Mouse (Mus musculus): ENCODE data around the gene Zfyve21. TPM values are rescaled to one million over a fixed set of nuclear protein-coding genes. Genes with fewer than 3 reads are reported as not detected.

Gene Zfyve21
- 104 and 107 TPM in 2 replicates for polyA plus RNA-seq (2015; fragmentation: Nextera tagmentation; extraction: Ambion mirVana)

DNA sequence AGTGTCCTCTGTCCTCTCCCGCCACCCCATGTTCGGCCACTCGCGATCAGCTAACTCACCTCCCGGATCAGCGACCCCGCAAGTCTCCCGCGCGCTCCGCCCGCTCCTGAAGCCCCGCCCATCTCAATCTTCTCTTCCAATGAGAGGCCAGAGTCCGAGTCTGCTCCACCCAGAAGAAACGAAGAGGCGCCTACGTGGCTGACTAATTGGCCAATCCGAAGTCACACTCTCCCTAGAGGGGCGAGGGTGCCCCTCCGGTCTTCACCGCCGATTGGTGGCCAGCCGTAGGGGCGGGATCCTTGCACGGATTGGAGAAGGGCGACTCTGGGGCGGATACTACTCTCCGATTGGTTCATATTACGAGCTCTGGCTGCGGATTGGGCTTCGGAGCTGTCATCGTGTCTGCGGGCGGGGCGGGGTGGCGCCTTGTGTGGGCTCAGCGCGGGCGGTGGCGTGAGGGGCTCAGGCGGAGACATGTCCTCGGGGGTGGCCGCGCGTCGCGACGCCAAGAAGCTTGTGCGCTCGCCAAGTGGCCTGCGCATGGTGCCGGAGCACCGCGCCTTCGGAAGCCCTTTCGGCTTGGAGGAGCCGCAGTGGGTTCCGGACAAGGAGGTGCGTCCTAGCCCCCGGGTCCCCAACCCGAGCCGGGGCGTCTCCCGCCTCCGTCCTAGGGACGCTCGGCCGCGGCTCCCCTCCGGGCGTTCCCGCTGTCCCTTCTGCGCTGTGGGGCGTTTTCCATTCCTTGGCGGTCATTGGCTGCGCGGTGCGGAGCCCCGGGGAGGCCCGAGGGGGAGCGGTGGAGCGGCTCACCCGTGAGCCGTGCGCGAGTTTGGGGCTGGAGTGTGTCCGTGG is at the start of gene Zfyve21, which contains the start of gene Xrcc3:
Gene Zfyve21, plus strand, starts transcription at position 405 of the 852 bp plus-strand sequence.
Gene Xrcc3, minus strand, starts transcription at position 108 of the 852 bp plus-strand sequence.
- peak within 1 kb of the TSS; percentile 67 for H3K9ac ChIP-seq (ENCODE audit: low read depth, low read length)
- ATAC-seq, result peak; percentile 91
- peaks cover 10% of the 10 kb centered on the region; the same call in 1 of the 2 replicates for H3K4me1 ChIP-seq (replicated peaks; ENCODE audit: control insufficient read depth, insufficient read depth, low read length)
- WGBS, result under 1% methylated on average over 87 of the region's 87 CpGs
- H3K9me3 ChIP-seq (ENCODE audit: control insufficient read depth), result no peaks in the 10 kb centered on the region
- TF ChIP-seq CTCF (IDR thresholded peaks at IDR 0.05; ENCODE audit: low read depth), result no peak
- peak within 1 kb of the TSS; percentile 61 for H3K4me3 ChIP-seq (ENCODE audit: low read depth, low read length)
- 0 out of 2 replicates have a peak, but pooled peaks cover 4% of the 10 kb centered on the region for H3K36me3 ChIP-seq (ENCODE audit: control insufficient read depth, insufficient read depth)
- peak within 1 kb of the TSS; percentile 94 for H3K27ac ChIP-seq (ENCODE audit: low read depth, low read length)
- H3K4me2 ChIP-seq (replicated peaks; ENCODE audit: low read depth), result peak within 1 kb of the TSS; percentile 85
- no peaks in the 10 kb centered on the region for H3K27me3 ChIP-seq (replicated peaks; ENCODE audit: control insufficient read depth, insufficient read depth, low read length)

- 63% methylated on average over 16 of the region's 16 CpGs for WGBS
- no peak overlapping the region for H3K9ac ChIP-seq (ENCODE audit: low read depth, low read length)
- no peak for ATAC-seq
Measured at GRCm38 (mm10) chr12:111766313-111767236, 47.4 kb upstream of the Zfyve21 start.

GRCm38 (mm10) chr12:111768322-111768928 is 45.5 kb upstream of the Zfyve21 start:
- H3K9ac ChIP-seq (ENCODE audit: low read depth, low read length), result no peak overlapping the region
- H3K27me3 ChIP-seq (replicated peaks; ENCODE audit: control insufficient read depth, insufficient read depth, low read length), result no peaks in the 10 kb centered on the region
- no peak for ATAC-seq
- peaks cover 20% of the 10 kb centered on the region for H3K36me3 ChIP-seq (ENCODE audit: control insufficient read depth, insufficient read depth)
- no peaks in the 10 kb centered on the region; the same call in 1 of the 2 replicates for H3K4me1 ChIP-seq (replicated peaks; ENCODE audit: control insufficient read depth, insufficient read depth, low read length)
- 82% methylated on average over 10 of the region's 10 CpGs for WGBS
- H3K4me3 ChIP-seq (ENCODE audit: low read depth, low read length), result no peak overlapping the region
- no peak overlapping the region for H3K4me2 ChIP-seq (replicated peaks; ENCODE audit: low read depth)
- no peak overlapping the region for H3K27ac ChIP-seq (ENCODE audit: low read depth, low read length)
- H3K9me3 ChIP-seq (ENCODE audit: control insufficient read depth), result no peaks in the 10 kb centered on the region
- no peak for TF ChIP-seq CTCF (IDR thresholded peaks at IDR 0.05; ENCODE audit: low read depth)

More at GRCm38 (mm10) chr12:111766313-111767236, 47.4 kb upstream of the Zfyve21 start:
- no peaks in the 10 kb centered on the region for H3K27me3 ChIP-seq (replicated peaks; ENCODE audit: control insufficient read depth, insufficient read depth, low read length)
- 0 out of 2 replicates have a peak overlapping the region, but pooled peaks have one; percentile 0 for H3K4me2 ChIP-seq (replicated peaks; ENCODE audit: low read depth)
- H3K36me3 ChIP-seq (ENCODE audit: control insufficient read depth, insufficient read depth), result peaks cover 17% of the 10 kb centered on the region; the same call in 1 of the 2 replicates
- H3K27ac ChIP-seq (ENCODE audit: low read depth, low read length), result no peak overlapping the region
- no peak overlapping the region for H3K4me3 ChIP-seq (ENCODE audit: low read depth, low read length)
- no peaks in the 10 kb centered on the region; the same call in 1 of the 2 replicates for H3K4me1 ChIP-seq (replicated peaks; ENCODE audit: control insufficient read depth, insufficient read depth, low read length)
- H3K9me3 ChIP-seq (ENCODE audit: control insufficient read depth), result no peaks in the 10 kb centered on the region
- no peak for TF ChIP-seq CTCF (IDR thresholded peaks at IDR 0.05; ENCODE audit: low read depth)

GRCm38 (mm10) chr12:111769306-111769705 is 44.7 kb upstream of the Zfyve21 start:
- Histone ChIP-seq H3K27me3 (replicated peaks; ENCODE audit: control insufficient read depth, insufficient read depth, low read length) (no peaks in the 10 kb centered on the region), H3K4me2 (replicated peaks; ENCODE audit: low read depth) (no peak overlapping the region), H3K4me1 (replicated peaks; ENCODE audit: control insufficient read depth, insufficient read depth, low read length) (no peaks in the 10 kb centered on the region; the same call in 1 of the 2 replicates), H3K36me3 (ENCODE audit: control insufficient read depth, insufficient read depth) (peaks cover 24% of the 10 kb centered on the region), H3K9me3 (ENCODE audit: control insufficient read depth) (no peaks in the 10 kb centered on the region), H3K4me3 (ENCODE audit: low read depth, low read length) (no peak overlapping the region), H3K27ac (ENCODE audit: low read depth, low read length) (no peak overlapping the region; the same call in 1 of the 2 replicates), H3K9ac (ENCODE audit: low read depth, low read length) (no peak overlapping the region)
- ATAC-seq, result peak; percentile 51; the same call in 1 of the 2 replicates
- WGBS, result 20% methylated on average over 10 of the region's 10 CpGs
- TF ChIP-seq CTCF (IDR thresholded peaks at IDR 0.05; ENCODE audit: low read depth), result peak; percentile 70

- 55% methylated on average over 8 of the region's 9 CpGs for WGBS
- peaks cover 30% of the 10 kb centered on the region for H3K36me3 ChIP-seq (ENCODE audit: control insufficient read depth, insufficient read depth)
- TF ChIP-seq CTCF (IDR thresholded peaks at IDR 0.05; ENCODE audit: low read depth), result no peak
- no peak overlapping the region for H3K4me2 ChIP-seq (replicated peaks; ENCODE audit: low read depth)
- H3K9ac ChIP-seq (ENCODE audit: low read depth, low read length), result no peak overlapping the region
- H3K9me3 ChIP-seq (ENCODE audit: control insufficient read depth), result no peaks in the 10 kb centered on the region
- H3K4me3 ChIP-seq (ENCODE audit: low read depth, low read length), result no peak overlapping the region
- H3K27me3 ChIP-seq (replicated peaks; ENCODE audit: control insufficient read depth, insufficient read depth, low read length), result no peaks in the 10 kb centered on the region
- ATAC-seq, result no peak
- no peaks in the 10 kb centered on the region; the same call in 1 of the 2 replicates for H3K4me1 ChIP-seq (replicated peaks; ENCODE audit: control insufficient read depth, insufficient read depth, low read length)
- no peak overlapping the region; the same call in 1 of the 2 replicates for H3K27ac ChIP-seq (ENCODE audit: low read depth, low read length)
Measured at GRCm38 (mm10) chr12:111769816-111770577, 44.0 kb upstream of the Zfyve21 start.

Measured in intestine, postnatal 0 days (tissue).